Mouse (Mus musculus) olfactory bulb, adult 2 months (tissue): ENCODE data around the gene Socs4.

Experiments used
- CTCF ChIP-seq: fragments of 200-500 bp; IDR thresholded peaks from 2 replicates; pipeline ENCODE4 v1.5.1; 2012; ENCODE audit warnings: low read depth, mild to moderate bottlenecking, low read length, moderate library complexity; ENCODE audit not compliant: insufficient read depth
- POLR2A ChIP-seq: fragments of 200-500 bp; IDR thresholded peaks from 2 replicates; pipeline ENCODE4 v1.6.1; 2012; ENCODE audit warnings: mild to moderate bottlenecking, low read depth, low read length, moderate library complexity; ENCODE audit not compliant: insufficient read depth

GRCm38 (mm10) chr14:47237286-47237685 lies 39.4 kb upstream of the Socs4 start:
- TF ChIP-seq CTCF (no peak), POLR2A (no peak)
